Mouse (Mus musculus) frontal cortex, adult 2 months (tissue): Measurements from ENCODE around the gene Cenpp. TPM values are rescaled to one million over a fixed set of nuclear protein-coding genes. Genes with fewer than 3 reads are reported as not detected.

Experiments
- DNase-seq, 2 experiments: peaks; one replicate each; pipeline ENCODE4 v3.0.0; 2022; ENCODE audit warnings: low spot score in 1 of 2; ENCODE audit errors: extremely low spot score in 1 of 2
- polyA plus RNA-seq: library from polyadenylated mRNA; depleted of rRNA; stranded (reverse); fragments of >200 nt; gene quantifications from 2 replicates; pipeline ENCODE4 v1.2.3, GENCODE M21; 2012

Cenpp gene
- polyA plus RNA-seq, 1 experiment = 1.5 TPM

- DNase-seq = no peak
Observed at GRCm38 (mm10) chr13:49544279-49544678, 108.3 kb downstream of the Cenpp start, which contains the start of gene Aspn. Gene Aspn, plus strand, starts transcription at chr13:49544443.

GRCm38 (mm10) chr13:49538693-49539092 lies 113.9 kb downstream of the Cenpp start:
- DNase-seq = no peak

- no peak for DNase-seq
Observed at GRCm38 (mm10) chr13:49536946-49537345, 115.6 kb downstream of the Cenpp start.

DNA sequence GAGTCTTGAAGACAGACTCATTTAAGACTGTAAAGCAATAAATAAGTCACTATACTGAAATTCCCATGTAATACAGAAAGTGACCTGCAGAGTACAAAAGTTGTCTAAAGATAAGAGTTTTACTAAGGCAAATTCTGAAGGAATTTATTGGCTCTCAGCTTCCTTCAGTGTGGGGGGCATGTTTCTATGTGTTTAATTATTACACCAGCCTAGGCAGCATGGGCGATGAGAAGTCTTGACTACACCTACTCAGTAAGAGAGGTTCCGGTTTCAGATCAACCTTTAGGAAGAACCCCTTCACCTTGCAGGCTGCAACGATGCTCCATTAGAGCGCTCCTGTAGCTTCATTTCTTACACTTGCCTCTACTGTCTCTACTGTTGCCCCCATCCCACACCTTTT lies 121.9 kb downstream of the Cenpp start:
- no peak for DNase-seq

DNA sequence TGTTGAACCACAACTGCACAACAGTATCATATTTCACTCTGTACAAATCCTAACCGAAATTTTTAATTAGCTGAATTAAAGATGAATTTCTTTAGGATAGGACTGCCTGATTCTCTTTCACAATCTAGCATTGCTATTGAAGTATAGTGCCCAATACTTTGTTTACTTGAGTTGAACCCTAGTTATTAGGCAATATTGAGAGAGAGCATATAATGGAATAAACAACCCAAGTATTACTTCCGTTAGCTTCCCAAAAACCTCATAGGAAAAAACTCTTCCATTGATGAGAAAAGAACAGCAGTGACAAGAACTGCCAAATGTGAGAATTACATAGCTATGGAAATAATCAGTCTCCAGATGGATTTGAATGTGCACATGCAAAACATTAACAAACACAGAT lies 126.3 kb downstream of the Cenpp start:
- DNase-seq = no peak

DNA sequence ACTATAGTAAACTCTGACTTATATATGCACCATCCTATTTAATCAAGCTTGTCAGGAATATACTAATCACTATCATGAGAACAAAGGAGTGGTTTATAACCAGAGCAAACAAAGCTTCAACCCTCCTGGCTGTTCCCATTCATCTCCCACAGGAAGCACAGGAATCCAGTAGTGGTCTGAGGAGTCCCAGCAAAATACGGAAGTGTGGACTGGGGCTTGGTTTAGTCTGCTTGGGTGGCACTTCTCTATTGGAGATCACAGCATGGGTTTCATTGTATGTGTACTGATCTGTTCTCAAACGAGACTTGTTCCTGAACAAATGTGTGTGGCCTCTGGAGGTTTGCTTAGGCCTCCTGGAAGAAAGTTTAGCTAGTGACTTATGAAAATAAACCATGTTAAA lies 133.8 kb downstream of the Cenpp start:
- DNase-seq = no peak

- peak in 1 of 2 experiments; percentile 6 for DNase-seq
Observed at GRCm38 (mm10) chr13:49507176-49507575, 145.4 kb downstream of the Cenpp start.

DNA sequence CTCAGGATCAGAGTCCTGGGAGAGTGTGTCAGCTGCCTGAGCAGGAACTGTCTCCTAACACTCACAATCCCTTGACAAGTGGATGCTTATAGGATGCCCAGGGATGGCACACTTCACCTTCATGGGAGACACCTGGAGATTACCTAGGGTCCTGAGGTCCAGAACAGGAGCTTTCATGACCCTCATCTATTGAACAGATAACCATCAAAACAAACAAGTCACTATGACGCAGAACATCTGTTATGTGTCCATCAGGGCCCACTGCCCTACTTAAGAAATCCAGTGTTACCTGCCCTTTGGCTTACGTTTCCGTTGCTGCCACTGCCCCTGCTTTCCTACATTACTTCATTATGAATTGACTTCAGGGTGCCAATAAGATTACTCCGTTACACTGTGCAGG lies 146.8 kb downstream of the Cenpp start:
- no peak for DNase-seq

DNA sequence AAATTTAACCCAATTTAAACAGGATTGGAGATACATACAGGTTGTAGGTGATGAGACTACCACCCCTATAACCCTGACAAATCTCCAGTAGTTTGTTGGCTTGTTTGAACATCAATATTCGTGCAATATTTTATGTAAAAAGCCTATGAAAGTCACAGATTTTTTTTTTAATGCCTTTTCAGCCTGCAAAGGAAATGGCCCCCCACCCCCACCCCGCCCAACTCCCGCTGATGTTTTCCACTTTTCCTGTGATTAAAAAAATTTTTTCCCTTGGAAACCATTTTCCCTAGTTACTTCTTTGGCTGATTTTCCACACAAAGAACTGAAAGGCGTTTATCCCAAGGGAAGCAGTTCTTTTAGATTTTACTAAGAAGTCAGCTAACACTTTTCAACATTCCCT lies 148.1 kb downstream of the Cenpp start, which contains the start of gene Ecm2:
Gene Ecm2 (plus strand): TSS at position 301 of the 400 bp plus-strand sequence.
- DNase-seq = no peak

GRCm38 (mm10) chr13:49492376-49493368 lies 159.9 kb downstream of the Cenpp start, which contains the start of gene Tes3-ps:
Gene Tes3-ps, plus strand, starts transcription at chr13:49493318.
- DNase-seq = no peak

- no peak for DNase-seq
Observed at GRCm38 (mm10) chr13:49485388-49485787, 167.2 kb downstream of the Cenpp start.

DNA sequence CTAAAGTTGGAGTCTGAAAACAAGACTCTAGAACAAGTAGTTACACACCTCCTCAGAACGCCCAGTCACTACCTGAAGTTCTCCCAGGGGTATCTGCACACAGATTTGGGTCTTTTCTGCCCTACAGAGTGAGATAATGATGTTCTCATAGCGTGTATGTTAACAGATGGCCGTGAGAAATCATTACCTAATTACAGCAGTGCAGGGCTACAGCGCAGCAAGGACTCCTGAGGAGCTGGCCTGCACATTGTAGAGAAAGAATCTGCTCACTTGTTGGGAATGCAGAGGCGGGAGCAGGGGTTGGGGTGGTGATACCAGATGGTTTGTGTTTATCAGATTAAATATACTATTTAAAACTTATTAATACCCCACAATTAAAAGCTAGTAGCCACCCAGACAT lies 172.0 kb downstream of the Cenpp start:
- no peak for DNase-seq

- DNase-seq = peak in 1 of 2 experiments; percentile 33
Observed at GRCm38 (mm10) chr13:49480057-49480456, 172.5 kb downstream of the Cenpp start.

DNA sequence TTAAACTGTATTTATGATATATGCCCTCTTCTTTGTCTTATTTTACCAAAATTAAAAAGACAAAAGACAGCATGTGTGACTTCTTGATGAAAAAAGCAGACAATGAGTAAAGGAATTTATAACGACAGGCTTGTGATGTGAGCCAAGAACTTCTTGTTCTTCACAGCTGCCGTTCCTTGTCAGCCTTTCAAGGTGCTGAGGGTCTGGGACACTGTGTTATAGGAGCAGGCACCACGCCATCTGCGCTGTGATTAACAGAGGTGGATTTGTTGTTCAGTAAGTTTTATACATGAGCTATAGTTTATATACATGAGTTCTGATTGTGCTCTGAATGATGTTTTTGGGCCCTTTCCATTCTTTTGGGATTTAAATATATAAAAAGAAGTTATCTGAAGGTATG lies 173.2 kb downstream of the Cenpp start:
- no peak for DNase-seq

DNA sequence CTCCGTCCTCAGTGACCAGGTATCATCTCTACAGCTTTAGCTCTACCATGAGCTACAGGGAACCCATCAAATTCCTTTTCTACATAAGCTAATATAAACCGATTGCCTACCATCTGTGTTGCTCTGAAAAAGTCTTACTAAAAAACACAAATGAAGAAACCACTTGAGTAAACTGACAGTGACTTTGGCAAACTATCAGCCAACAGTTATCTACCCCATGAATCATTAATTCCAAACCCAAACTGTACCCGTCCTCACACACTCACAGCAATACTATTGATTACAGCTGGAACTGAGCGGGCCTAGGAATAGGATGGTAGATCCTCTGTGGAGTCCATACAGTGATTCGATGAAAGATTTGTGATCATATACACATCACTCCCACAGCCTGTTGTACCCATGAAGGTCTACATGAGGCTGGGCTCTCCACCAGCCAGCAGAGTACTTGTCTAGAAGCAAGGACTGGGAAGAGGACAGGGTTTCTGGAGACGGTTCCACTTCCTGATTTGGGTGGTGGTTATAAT lies 173.7 kb downstream of the Cenpp start:
- DNase-seq = no peak

DNA sequence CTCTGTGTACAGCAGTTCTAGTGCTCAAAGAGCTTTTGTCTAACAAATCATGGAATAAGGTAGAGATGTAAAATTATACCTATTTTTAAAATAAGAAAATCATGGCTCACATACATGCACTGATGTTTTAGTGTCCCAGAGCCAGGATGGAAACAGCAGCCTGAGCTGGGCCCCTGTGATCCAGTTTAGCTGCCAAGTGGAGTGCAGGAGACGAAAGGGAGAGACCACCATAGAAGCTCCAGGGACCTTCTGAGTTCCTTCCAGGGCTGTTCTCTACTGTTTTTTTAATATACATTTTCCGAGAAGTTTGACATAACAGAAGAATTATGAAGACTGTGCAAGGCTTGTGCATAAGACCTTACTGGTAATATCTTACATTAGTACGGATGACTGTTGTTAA lies 174.7 kb downstream of the Cenpp start:
- no peak for DNase-seq

DNA sequence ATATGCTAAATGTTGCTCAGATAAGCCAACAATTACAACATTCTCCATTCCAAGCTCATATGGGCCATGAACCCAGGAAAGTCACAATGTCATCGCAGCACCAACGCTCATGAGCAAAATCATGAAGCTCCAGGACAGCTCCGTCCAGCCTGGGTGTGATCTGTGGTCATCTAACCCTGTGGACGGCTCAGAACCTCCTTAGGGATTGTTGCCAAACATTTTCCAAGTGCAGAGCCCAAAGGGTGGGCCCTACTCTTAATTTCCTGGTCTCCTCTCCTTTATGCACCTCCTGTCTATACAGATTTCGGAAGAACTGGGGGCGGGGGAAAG lies 179.9 kb downstream of the Cenpp start:
- DNase-seq = no peak

DNA sequence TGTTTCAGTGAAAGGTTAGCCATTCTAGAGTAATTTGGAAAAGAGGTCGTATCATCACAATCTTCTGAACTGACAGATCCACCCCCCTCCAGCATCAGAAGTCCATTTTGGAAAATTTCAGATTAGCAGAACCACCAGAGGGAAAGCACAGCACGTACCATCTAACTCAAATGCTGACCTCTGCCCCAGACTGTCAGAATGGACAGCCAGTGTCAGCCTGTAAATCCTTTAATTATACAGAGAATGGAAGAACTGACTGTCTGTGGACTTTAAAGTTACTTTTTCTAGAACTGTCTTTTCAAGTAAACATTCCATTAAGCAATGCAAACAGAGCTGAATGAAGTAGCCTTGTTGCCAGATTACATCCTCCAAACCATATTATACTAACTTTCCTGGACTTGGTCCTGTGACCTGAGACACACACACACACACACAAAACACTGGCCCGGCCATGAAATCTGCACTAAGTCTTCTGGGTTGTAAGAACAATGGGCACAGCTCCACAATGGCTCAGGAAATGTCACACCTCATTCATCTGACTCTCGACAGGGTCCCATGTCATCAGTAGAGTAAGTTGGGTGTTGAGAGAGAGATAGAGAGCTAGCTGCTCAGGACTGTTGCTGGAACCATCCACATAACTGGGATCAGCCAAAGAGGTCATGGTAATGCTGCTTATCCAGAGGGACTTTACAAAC lies 180.5 kb downstream of the Cenpp start:
- DNase-seq = no peak

GRCm38 (mm10) chr13:49470806-49471205 lies 181.8 kb downstream of the Cenpp start:
- DNase-seq = no peak

- DNase-seq = no peak
Observed at GRCm38 (mm10) chr13:49470319-49470718, 182.3 kb downstream of the Cenpp start.

GRCm38 (mm10) chr13:49469002-49469401 lies 183.6 kb downstream of the Cenpp start:
- no peak for DNase-seq
